Mouse (Mus musculus) liver, embryonic 13.5 days (tissue): Measurements from ENCODE around the gene Ptbp3. TPM values are rescaled to one million over a fixed set of nuclear protein-coding genes. Genes with fewer than 3 reads are reported as not detected.

Experiments used
- ATAC-seq: fragments of 200-750 bp; cut with Nextera tagmentation; 2 replicates; pipeline ENCODE4 v1.8.0; 2017; ENCODE audit warnings: low read depth, mild to moderate bottlenecking, moderate number of reproducible peaks, moderate library complexity
- DNase-seq: peaks from one replicate; pipeline ENCODE4 v3.0.0; 2022
- H3K27ac ChIP-seq: fragments of 300-500 bp; sonication (generic); 2 replicates; pipeline ENCODE4 v1.5.1; 2015; ENCODE audit warnings: moderate library complexity, mild to moderate bottlenecking, inconsistent platforms
- H3K27me3 ChIP-seq: fragments of 300-500 bp; sonication (generic); 2 replicates; pipeline ENCODE4 v1.6.1; 2015; ENCODE audit warnings: mild to moderate bottlenecking, inconsistent platforms
- H3K36me3 ChIP-seq: fragments of 300-500 bp; sonication (generic); 2 replicates; pipeline ENCODE4 v1.6.1; 2015; ENCODE audit warnings: mild to moderate bottlenecking, inconsistent platforms
- H3K4me1 ChIP-seq: fragments of 300-500 bp; sonication (generic); replicated peaks from 2 replicates; pipeline ENCODE4 v1.6.1; 2015; ENCODE audit warnings: inconsistent platforms
- H3K4me2 ChIP-seq: fragments of 300-500 bp; sonication (generic); 2 replicates; pipeline ENCODE4 v1.6.1; 2015; ENCODE audit warnings: inconsistent platforms, mild to moderate bottlenecking, moderate library complexity
- H3K4me3 ChIP-seq: fragments of 300-500 bp; sonication (generic); replicated peaks from 2 replicates; pipeline ENCODE4 v1.5.1; 2015; ENCODE audit warnings: mild to moderate bottlenecking, inconsistent platforms
- H3K9ac ChIP-seq: fragments of 300-500 bp; sonication (generic); 2 replicates; pipeline ENCODE4 v1.6.1; 2015; ENCODE audit warnings: mild to moderate bottlenecking, inconsistent platforms
- H3K9me3 ChIP-seq: fragments of 300-500 bp; sonication (generic); replicated peaks from 2 replicates; pipeline ENCODE4 v1.6.1; 2016; ENCODE audit warnings: inconsistent platforms
- WGBS: fragments of 180-500 bp; shearing (Covaris S2); methylation state at CpG from one replicate; pipeline ENCODE4 v1.1.7; 2015; ENCODE audit not compliant: insufficient replicate concordance; 5-methylcytosine and 5-hydroxymethylcytosine counted together
- polyA plus RNA-seq: library from polyadenylated mRNA; unstranded; fragments of >200 nt; fragmentation: Nextera tagmentation; extraction: Ambion mirVana; gene quantifications from 2 replicates; pipeline ENCODE4 v1.2.1, GENCODE M21; 2015

Ptbp3 gene
- polyA plus RNA-seq, 1 experiment from 2014 or later = 44.2 TPM

DNA sequence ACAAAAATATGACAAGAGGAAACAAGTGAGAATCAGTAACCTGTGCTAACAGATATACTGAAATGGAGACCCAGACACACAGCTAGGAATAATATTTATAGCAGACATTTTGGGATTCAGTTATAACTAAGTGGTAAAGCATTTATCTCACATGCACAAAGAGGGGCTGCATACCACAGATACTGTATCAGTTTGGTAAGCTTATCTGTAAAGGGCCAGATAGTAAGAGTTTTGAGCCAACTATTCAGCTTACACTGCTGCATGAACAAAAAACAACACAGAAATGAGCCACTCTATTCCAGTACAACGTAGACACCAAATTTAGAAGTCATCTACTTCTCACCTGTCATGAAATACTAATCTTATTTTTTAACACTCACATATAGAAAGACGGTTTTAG, 15.9 kb downstream of the Ptbp3 start:
- Histone ChIP-seq H3K4me3 (peak overlapping the region; percentile 32), H3K9ac (peak overlapping the region; percentile 71), H3K27me3 (no peaks in the 10 kb centered on the region), H3K4me1 (peaks cover 84% of the 10 kb centered on the region), H3K27ac (peak overlapping the region; percentile 96), H3K9me3 (no peaks in the 10 kb centered on the region), H3K4me2 (peak overlapping the region; percentile 63), H3K36me3 (0 out of 2 replicates have a peak, but pooled peaks cover 2% of the 10 kb centered on the region)
- DNase-seq (peak; percentile 79), ATAC-seq (peak; percentile 91)
- 11% methylated on average over 2 of the region's 2 CpGs for WGBS

DNA sequence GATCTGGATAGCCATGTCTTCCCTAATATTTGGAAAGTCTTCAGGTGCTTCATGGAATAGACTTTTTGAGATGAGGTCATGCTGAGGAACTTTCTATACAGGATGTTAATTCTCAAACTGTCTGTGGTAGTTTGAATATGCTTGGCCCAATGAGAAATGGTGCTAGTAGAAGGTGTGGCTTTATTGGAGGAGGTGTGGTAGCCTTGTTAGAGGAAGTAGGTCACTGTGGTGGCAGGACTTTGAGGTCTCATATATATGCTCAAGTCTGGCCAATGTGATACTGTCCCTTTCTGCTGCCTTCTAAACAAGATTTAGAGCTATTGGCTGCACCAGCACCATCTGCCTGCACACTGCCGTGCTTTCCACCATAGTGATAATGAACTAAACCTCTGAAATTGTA, 18.0 kb downstream of the Ptbp3 start:
- peak; percentile 57 for ATAC-seq
- Histone ChIP-seq H3K9me3 (no peaks in the 10 kb centered on the region), H3K9ac (peak overlapping the region; percentile 49), H3K27ac (peak overlapping the region; percentile 86), H3K4me3 (no peak overlapping the region), H3K4me1 (peaks cover 84% of the 10 kb centered on the region), H3K36me3 (0 out of 2 replicates have a peak, but pooled peaks cover under 1% of the 10 kb centered on the region), H3K4me2 (peak overlapping the region; percentile 32), H3K27me3 (no peaks in the 10 kb centered on the region)
- WGBS = 39% methylated on average over 1 of the region's 1 CpGs
- no peak for DNase-seq

DNA sequence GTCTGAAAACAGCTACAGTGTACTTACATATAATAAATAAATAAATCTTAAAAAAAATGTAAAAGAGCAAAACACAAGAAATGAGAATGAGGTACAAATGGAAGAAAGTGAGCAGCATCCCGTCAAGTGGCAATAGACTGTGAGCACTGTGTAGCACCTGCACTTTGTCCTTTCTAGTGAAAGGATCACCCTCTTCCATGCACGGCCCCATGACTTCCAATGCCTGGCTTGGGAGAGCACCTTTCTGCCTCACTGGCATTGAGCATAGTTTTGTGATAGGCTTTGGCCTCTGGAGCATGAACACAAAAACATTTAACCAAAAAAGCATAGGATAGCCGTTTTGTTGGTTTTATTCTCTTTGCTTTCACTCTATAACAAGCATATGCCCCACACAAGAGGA, 21.7 kb downstream of the Ptbp3 start:
- no peak overlapping the region for H3K9ac ChIP-seq
- H3K4me3 ChIP-seq = no peak overlapping the region
- 70% methylated on average over 3 of the region's 3 CpGs for WGBS
- ATAC-seq (no peak), DNase-seq (no peak)
- peaks cover 18% of the 10 kb centered on the region for H3K36me3 ChIP-seq
- peak overlapping the region; percentile 31; the same call in 1 of the 2 replicates for H3K27ac ChIP-seq
- no peaks in the 10 kb centered on the region for H3K9me3 ChIP-seq
- H3K27me3 ChIP-seq = no peaks in the 10 kb centered on the region
- H3K4me2 ChIP-seq = no peak overlapping the region
- peaks cover 74% of the 10 kb centered on the region for H3K4me1 ChIP-seq

DNA sequence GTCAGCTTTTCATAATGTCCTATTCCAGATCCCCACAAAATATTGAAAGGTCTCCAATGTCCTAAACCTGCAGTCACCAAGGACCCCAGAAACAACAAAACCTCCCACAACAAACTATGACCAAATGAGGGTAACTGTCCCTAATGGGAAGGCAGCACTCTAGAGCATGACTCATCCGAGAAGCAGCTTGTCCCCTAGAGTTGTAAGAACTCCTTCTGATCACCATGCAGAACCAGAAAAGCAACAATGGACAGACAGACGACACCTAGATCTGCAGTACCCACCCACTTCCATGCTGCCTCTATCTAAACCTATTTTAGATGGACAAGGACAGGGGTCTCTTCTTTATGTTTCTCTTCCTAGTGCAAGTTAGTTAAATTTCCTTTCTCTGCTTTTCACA, 22.4 kb downstream of the Ptbp3 start:
- Histone ChIP-seq H3K4me2 (no peak overlapping the region), H3K9ac (no peak overlapping the region), H3K4me3 (no peak overlapping the region), H3K9me3 (no peaks in the 10 kb centered on the region), H3K4me1 (peaks cover 69% of the 10 kb centered on the region), H3K27ac (no peak overlapping the region), H3K27me3 (no peaks in the 10 kb centered on the region), H3K36me3 (peaks cover 22% of the 10 kb centered on the region)
- DNase-seq = no peak
- ATAC-seq = no peak
- WGBS = 62% methylated on average over 2 of the region's 2 CpGs

DNA sequence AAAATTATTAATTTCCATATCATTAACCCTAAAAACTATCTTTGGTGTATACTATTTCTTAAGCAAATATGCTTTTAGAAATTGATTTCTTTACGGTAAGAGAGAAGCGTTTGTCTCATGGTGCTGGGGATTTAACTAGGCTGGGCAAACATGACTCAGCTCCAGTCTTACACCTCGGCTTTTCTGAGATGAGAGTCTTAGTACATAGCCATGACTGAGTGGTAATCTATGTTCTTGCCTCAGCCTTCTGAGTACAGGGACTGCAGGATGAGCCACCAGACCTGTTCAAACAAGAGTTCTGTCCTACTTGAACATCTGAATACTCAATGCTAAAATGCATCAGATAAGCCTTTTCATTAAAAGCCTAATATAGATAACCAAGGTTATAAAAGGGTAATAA, 24.3 kb downstream of the Ptbp3 start:
- no peak overlapping the region for H3K27ac ChIP-seq
- ATAC-seq (peak; percentile 91), DNase-seq (no peak)
- WGBS = 43% methylated on average over 3 of the region's 3 CpGs
- H3K9ac ChIP-seq = no peak overlapping the region
- no peaks in the 10 kb centered on the region for H3K9me3 ChIP-seq
- H3K27me3 ChIP-seq = no peaks in the 10 kb centered on the region
- H3K36me3 ChIP-seq = peaks cover 33% of the 10 kb centered on the region
- no peak overlapping the region for H3K4me3 ChIP-seq
- H3K4me1 ChIP-seq = peaks cover 62% of the 10 kb centered on the region
- no peak overlapping the region for H3K4me2 ChIP-seq

DNA sequence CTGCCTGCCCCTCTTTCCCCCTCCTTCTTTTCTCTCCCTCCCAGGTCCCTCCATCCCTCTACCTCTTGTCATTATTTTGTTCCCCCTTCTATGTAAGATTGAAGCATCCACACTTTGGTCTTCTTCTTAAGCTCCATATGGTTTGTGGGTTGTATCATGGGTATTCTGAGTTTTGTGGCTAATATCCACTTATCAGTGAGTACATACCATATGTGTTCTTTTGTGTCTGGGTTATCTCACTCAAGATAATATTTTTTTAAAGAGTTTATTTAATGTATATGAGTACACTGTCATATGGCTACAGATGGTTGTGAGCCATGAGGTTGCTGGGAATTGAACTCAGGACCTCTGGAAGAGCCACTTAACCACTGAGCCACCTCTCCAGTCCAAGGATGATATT, 38.8 kb downstream of the Ptbp3 start:
- peak; percentile 21; the same call in 1 of the 2 replicates for ATAC-seq
- peaks cover 63% of the 10 kb centered on the region for H3K36me3 ChIP-seq
- peak overlapping the region; percentile 69; the same call in 1 of the 2 replicates for H3K27ac ChIP-seq

DNA sequence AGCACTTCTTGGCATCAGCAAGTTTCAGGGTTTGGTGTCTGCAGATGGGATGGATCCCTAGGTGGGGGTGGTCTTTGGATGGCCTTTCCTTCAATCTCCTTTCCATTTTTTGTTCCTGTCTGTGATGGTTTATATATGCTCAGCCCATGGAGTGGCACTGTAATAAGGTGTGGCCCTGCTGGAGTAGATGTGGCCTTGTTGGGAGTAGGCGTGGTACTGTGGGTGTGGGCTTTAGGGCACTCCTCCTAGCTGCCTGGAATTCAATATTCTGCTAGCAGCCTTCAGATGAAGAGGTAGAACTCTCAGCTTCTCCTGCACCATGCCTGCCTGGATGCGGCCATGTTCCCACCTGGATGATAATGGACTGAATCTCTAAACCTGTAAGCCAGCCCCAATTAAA, 39.6 kb downstream of the Ptbp3 start:
- H3K4me2 ChIP-seq = 0 out of 2 replicates have a peak overlapping the region, but pooled peaks have one; percentile 19
- H3K27ac ChIP-seq = peak overlapping the region; percentile 69; the same call in 1 of the 2 replicates
- ATAC-seq (peak; percentile 93), DNase-seq (no peak)
- no peaks in the 10 kb centered on the region for H3K9me3 ChIP-seq
- peaks cover 61% of the 10 kb centered on the region for H3K36me3 ChIP-seq
- no peak overlapping the region for H3K9ac ChIP-seq
- WGBS = 74% methylated on average over 2 of the region's 2 CpGs
- H3K27me3 ChIP-seq = no peaks in the 10 kb centered on the region
- H3K4me3 ChIP-seq = no peak overlapping the region
- peaks cover 29% of the 10 kb centered on the region for H3K4me1 ChIP-seq

More for the DNA sequence above, 38.8 kb downstream of the Ptbp3 start:
- no peaks in the 10 kb centered on the region for H3K9me3 ChIP-seq
- H3K9ac ChIP-seq = 0 out of 2 replicates have a peak overlapping the region, but pooled peaks have one; percentile 29
- H3K4me1 ChIP-seq = peaks cover 29% of the 10 kb centered on the region
- 0 out of 2 replicates have a peak overlapping the region, but pooled peaks have one; percentile 19 for H3K4me2 ChIP-seq
- DNase-seq = no peak
- no peaks in the 10 kb centered on the region for H3K27me3 ChIP-seq
- H3K4me3 ChIP-seq = no peak overlapping the region

DNA sequence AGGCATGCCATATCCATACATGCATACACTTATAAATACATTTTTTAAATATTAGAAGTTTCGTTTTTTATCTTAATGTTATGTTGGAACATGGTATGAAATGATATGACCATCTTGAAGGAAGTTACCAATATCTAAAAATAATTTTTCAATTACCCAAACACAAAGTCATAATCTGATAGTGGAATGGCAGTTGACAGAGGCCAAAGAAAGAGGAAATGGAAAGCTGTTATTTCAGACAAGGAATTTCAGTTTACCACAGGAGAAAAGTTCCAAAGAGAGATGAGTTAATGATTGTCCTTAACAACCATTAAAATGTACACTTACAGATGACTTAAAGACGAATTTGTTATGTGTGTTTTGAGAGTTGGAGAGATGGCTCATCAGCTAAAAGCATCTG, 41.4 kb downstream of the Ptbp3 start:
- no peak for DNase-seq

DNA sequence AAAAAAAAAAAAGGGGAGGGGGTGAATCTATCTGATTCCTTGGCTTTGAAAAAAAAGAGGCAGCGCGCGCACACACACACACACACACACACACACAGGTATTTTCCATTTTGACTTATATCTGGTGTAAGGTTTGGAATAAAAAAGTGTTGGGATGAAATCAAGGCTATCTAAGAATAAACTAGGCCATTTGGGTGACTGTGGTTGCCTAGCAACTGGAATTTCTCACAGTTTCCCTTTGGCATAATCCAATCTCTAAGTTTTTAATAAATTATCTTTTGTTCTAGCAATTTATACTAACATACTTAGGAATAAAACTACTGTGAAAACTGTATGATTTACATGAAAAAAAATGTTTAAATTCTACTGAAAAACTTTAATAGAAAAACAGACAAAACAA, 42.5 kb downstream of the Ptbp3 start:
- ATAC-seq = no peak
- no peaks in the 10 kb centered on the region for H3K9me3 ChIP-seq
- H3K4me3 ChIP-seq = no peak overlapping the region
- H3K9ac ChIP-seq = no peak overlapping the region
- H3K27me3 ChIP-seq = no peaks in the 10 kb centered on the region
- no peak overlapping the region for H3K27ac ChIP-seq
- 99% methylated on average over 3 of the region's 3 CpGs for WGBS
- no peak overlapping the region for H3K4me2 ChIP-seq
- no peak for DNase-seq
- peaks cover 29% of the 10 kb centered on the region for H3K4me1 ChIP-seq
- peaks cover 54% of the 10 kb centered on the region for H3K36me3 ChIP-seq

More for the DNA sequence above, 41.4 kb downstream of the Ptbp3 start:
- H3K36me3 ChIP-seq = peaks cover 55% of the 10 kb centered on the region
- H3K4me3 ChIP-seq = no peak overlapping the region
- no peak overlapping the region for H3K9ac ChIP-seq
- no peak overlapping the region for H3K4me2 ChIP-seq
- 0 out of 2 replicates have a peak overlapping the region, but pooled peaks have one; percentile 1 for H3K27ac ChIP-seq
- H3K27me3 ChIP-seq = no peaks in the 10 kb centered on the region
- no peak for ATAC-seq
- no peaks in the 10 kb centered on the region for H3K9me3 ChIP-seq
- peaks cover 29% of the 10 kb centered on the region for H3K4me1 ChIP-seq
- WGBS = 44% methylated on average over 2 of the region's 2 CpGs

DNA sequence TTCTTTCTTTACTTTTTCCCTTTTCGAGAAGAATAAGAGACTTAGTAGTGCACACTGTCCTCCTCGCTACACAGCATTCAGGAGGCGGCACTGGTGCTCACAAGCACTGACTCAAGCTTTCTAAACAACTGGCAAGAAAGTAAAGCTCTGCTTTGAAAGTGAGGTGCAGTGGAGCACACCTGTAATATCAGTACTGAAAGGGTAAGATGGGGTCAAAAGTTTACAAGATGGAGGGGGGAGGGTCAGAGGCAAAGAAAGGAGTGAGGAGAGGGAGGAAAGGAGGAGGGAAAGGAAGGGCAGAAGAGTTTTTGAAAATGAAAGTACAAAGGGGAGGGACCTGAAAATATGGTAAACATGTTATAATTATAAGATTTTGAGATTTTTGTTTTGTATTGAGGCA, 43.7 kb downstream of the Ptbp3 start:
- no peak overlapping the region for H3K4me3 ChIP-seq
- no peak overlapping the region for H3K27ac ChIP-seq
- H3K36me3 ChIP-seq = peaks cover 56% of the 10 kb centered on the region
- no peak overlapping the region for H3K4me2 ChIP-seq
- 89% methylated on average over 3 of the region's 3 CpGs for WGBS
- H3K27me3 ChIP-seq = no peaks in the 10 kb centered on the region
- H3K9me3 ChIP-seq = no peaks in the 10 kb centered on the region
- peaks cover 24% of the 10 kb centered on the region for H3K4me1 ChIP-seq
- ATAC-seq (no peak), DNase-seq (no peak)
- no peak overlapping the region for H3K9ac ChIP-seq

DNA sequence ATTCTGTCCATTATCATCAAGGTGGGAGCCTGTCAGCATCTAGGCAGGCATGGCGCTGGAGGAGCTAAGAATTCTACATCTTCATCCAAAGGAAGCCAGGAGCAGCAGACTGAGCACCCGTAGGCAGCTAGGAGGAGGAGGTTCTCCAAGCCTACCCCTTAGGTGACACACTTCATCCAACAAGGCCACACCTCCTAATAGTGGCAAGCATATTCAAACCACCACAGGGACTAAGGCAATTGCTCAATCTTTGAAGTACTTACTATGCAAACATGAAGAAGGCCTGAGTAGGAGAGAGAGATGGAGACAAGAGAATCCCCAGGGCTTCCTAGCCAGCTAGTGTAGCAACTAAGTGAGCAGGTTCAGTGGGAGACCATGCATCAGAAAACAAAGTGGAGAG, 58.1 kb downstream of the Ptbp3 start:
- Histone ChIP-seq H3K4me2 (no peak overlapping the region), H3K27ac (no peak overlapping the region), H3K9me3 (no peaks in the 10 kb centered on the region), H3K27me3 (no peaks in the 10 kb centered on the region), H3K4me1 (no peaks in the 10 kb centered on the region), H3K4me3 (no peak overlapping the region), H3K9ac (no peak overlapping the region), H3K36me3 (peaks cover 65% of the 10 kb centered on the region)
- DNase-seq (no peak), ATAC-seq (peak; percentile 23; the same call in 1 of the 2 replicates)
- 94% methylated on average over 2 of the region's 2 CpGs for WGBS

DNA sequence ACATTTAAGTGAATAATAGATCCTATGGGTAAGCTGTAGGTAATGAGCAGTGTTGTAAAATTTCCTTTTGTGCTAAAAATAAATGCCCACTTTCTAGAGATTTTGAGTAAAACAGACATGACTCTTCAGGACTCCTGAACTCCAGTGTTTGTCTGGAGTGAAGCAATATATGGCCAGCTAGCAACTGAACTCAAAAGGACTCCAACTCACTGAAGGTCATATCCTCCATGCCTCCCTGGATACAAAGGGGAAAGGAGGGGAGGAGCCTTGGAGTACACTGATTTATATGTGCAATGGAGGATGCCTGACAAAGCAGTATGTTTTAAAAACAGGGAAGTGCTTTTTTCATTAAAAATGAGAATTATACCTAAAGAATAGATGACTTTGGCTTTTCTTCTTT, 77.9 kb downstream of the Ptbp3 start:
- H3K4me2 ChIP-seq = no peak overlapping the region
- DNase-seq (no peak), ATAC-seq (peak; percentile 50; the same call in 1 of the 2 replicates)
- H3K4me1 ChIP-seq = peaks cover 39% of the 10 kb centered on the region
- peak overlapping the region; percentile 10; the same call in 1 of the 2 replicates for H3K27ac ChIP-seq
- no peaks in the 10 kb centered on the region for H3K9me3 ChIP-seq
- no peak overlapping the region for H3K9ac ChIP-seq
- no peak overlapping the region for H3K4me3 ChIP-seq
- H3K36me3 ChIP-seq = peaks cover 26% of the 10 kb centered on the region
- H3K27me3 ChIP-seq = no peaks in the 10 kb centered on the region
